Mouse (Mus musculus): Measurements from ENCODE around the gene Nicn1.

DNA sequence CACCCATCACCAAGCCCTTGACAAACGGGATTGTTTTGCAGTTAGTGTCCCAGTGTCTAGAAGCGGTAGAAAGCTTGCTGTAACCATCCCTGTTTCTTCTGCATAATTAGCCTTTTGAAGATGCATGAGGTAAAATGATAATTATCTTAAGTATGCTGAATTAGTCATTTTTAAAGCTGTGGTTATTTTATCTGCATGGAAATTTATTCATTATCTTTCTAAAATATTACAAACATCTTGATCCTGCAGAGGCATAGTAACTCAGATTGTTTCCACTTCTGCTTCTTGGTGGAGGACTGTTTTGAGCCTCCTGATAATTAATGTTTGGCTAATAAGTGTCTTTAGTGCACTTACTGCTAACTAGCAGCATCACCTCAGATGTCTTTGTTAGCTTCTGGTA lies 28.2 kb downstream of the Nicn1 start:
- TF ChIP-seq CTCF (IDR thresholded peaks at IDR 0.05; ENCODE audit: extremely low read depth, insufficient read depth, low read length), result no peak
- TF ChIP-seq POLR2A (IDR thresholded peaks at IDR 0.05; ENCODE audit: extremely low read depth, insufficient read depth, low read length), result no peak
